ENCODE assay signal across 9 mouse cellular contexts in the genomic region with DNA sequence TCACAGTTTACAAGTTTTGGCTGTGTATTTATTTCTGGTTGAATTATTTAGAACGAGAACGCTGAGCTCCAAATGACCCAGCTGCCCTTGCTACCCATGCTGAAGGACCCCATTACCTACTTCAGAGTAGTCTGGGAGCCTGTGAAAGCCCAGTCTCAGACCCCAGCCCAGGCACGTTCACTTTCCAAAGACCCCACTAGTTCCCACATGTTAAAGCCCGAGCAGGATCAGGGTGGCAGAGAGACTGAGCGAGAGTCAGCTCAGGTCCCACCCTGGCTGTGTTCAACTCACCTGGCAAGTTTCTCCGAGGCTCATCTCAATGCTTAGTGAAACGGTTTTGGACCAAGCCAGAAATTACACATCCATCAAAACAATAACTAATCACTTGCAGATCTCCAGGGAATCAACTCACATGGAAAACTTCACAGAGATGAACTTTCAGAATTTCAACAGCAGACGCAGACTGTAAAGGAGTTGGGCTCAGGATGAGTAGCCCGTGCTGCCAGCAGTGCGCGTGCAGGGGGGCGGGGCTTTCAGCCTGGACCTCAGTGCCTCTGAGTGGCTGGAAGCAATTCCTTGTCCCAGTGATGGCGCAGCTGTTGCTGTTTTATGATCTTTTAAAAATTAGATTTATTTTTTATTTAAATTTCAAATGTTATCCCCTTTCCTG. TPM values are rescaled to one million over a fixed set of nuclear protein-coding genes. Genes with fewer than 3 reads are reported as not detected.
DNase-seq lines count a peak whose midpoint lies in the region; TF ChIP-seq lines count a peak whose summit lies in the region.
"Had no signal": no experiment of that assay in that cellular context is flagged by ENCODE, and none has a peak within 500 bp of the region (broad histone marks: within the 10 kb centered on the region; RNA-seq: fewer than 3 reads in every experiment).

No protein-coding gene starts in this region.

- H3K4me1 ChIP-seq in ES-E14 (ENCODE audit: control insufficient read depth in 2 of 2, insufficient read depth in 2 of 2, low read length in 2 of 2, poor library complexity in 1 of 2) = no peaks in the 10 kb centered on the region
- H3K4me1 ChIP-seq in bone marrow, adult 2 months (ENCODE audit: control insufficient read depth, insufficient read depth, low read length) = no peaks in the 10 kb centered on the region
- H3K4me1 ChIP-seq in forebrain, embryonic 10.5 days = peaks cover 23% of the 10 kb centered on the region
- H3K4me1 ChIP-seq in small intestine, adult 2 months (ENCODE audit: control insufficient read depth, insufficient read depth, insufficient read length, low read length) = no peaks in the 10 kb centered on the region; the same call in none of the 2 replicates

- TF ChIP-seq POLR2A in bone marrow, adult 2 months (IDR thresholded peaks at IDR 0.05; ENCODE audit: borderline replicate concordance, control insufficient read depth, low read depth, low read length) = no peak
- TF ChIP-seq POLR2A in small intestine, adult 2 months (IDR thresholded peaks at IDR 0.05; ENCODE audit: low read depth, low read length) = no peak

- H3K9ac ChIP-seq in ES-E14 (ENCODE audit: insufficient read depth, low read depth, low read length, poor library complexity, severe bottlenecking) = peak overlapping the region; percentile 64

- WGBS in bone marrow, adult 2 months = 4% methylated on average over 13 of the region's 13 CpGs
- WGBS in forebrain, embryonic 10.5 days = 2% methylated on average over 13 of the region's 13 CpGs
- 4% methylated on average over 13 of the region's 13 CpGs for WGBS in small intestine, adult 2 months

- no peaks in the 10 kb centered on the region for H3K27me3 ChIP-seq in forebrain, embryonic 10.5 days (ENCODE audit: poor library complexity, severe bottlenecking)
- no peaks in the 10 kb centered on the region for H3K27me3 ChIP-seq in small intestine, adult 2 months (ENCODE audit: control insufficient read depth, insufficient read depth, low read length)

- intact Hi-C loops in heart, postnatal 10 days (cut with DNase I) = no loop called here

- no peaks in the 10 kb centered on the region for H3K9me3 ChIP-seq in ES-E14 (ENCODE audit: control insufficient read depth, insufficient read depth, low read depth, low read length)
- no peaks in the 10 kb centered on the region for H3K9me3 ChIP-seq in forebrain, embryonic 10.5 days

- TF ChIP-seq CTCF in bone marrow, adult 2 months (IDR thresholded peaks at IDR 0.05; ENCODE audit: control insufficient read depth, insufficient read depth, low read length) = no peak
- TF ChIP-seq CTCF in small intestine, adult 2 months (IDR thresholded peaks at IDR 0.05; ENCODE audit: extremely low read depth, insufficient read length, insufficient replicate concordance, low read depth, low read length) = no peak

- peaks cover 7% of the 10 kb centered on the region; the same call in 1 of the 2 replicates for H3K36me3 ChIP-seq in ES-E14 (ENCODE audit: control insufficient read depth, insufficient read depth, low read length, poor library complexity, severe bottlenecking)
- H3K36me3 ChIP-seq in forebrain, embryonic 10.5 days (replicated peaks) = 0 out of 2 replicates have a peak, but pooled peaks cover 6% of the 10 kb centered on the region
- peaks cover 4% of the 10 kb centered on the region for H3K36me3 ChIP-seq in small intestine, adult 2 months (ENCODE audit: control insufficient read depth, insufficient read depth, low read length)

- peak overlapping the region; percentile 66 to 71 for H3K4me3 ChIP-seq in ES-E14 (ENCODE audit: insufficient read depth in 1 of 2, low read depth in 1 of 2, low read length in 2 of 2, poor library complexity in 1 of 2, severe bottlenecking in 1 of 2)
- peak overlapping the region; percentile 85 for H3K4me3 ChIP-seq in bone marrow, adult 2 months (replicated peaks; ENCODE audit: control insufficient read depth, low read depth, low read length)
- peak overlapping the region; percentile 57 for H3K4me3 ChIP-seq in forebrain, embryonic 10.5 days
- peak overlapping the region; percentile 96 for H3K4me3 ChIP-seq in small intestine, adult 2 months (ENCODE audit: low read depth, low read length)

- H3K27ac ChIP-seq in ES-E14 (ENCODE audit: insufficient read depth, low read depth, low read length, poor library complexity, severe bottlenecking) = no peak overlapping the region
- no peak overlapping the region for H3K27ac ChIP-seq in bone marrow, adult 2 months (ENCODE audit: control insufficient read depth, insufficient read depth, low read depth, low read length, poor library complexity)
- H3K27ac ChIP-seq in forebrain, embryonic 10.5 days = peak overlapping the region; percentile 73
- H3K27ac ChIP-seq in small intestine, adult 2 months (ENCODE audit: insufficient read depth, low read depth, low read length) = peak overlapping the region; percentile 92

- DNase-seq in ES-E14 (ENCODE audit: low read depth, low spot score) = no peak
- peak; percentile 16 for DNase-seq in forebrain, embryonic 10.5 days (ENCODE audit: extremely low spot score, low spot score)
- peak; percentile 77 for DNase-seq in heart, postnatal 10 days
- DNase-seq in kidney, postnatal 10 days = peak; percentile 83
- peak; percentile 64 to 73 for DNase-seq in lung, postnatal 4 days
- DNase-seq in left cerebral cortex, adult 18-20 months (ENCODE audit: low spot score in 2 of 2) = no peak

- in situ Hi-C loops in ES-E14 (cut with MboI; ENCODE audit: low sequenced_read_pairs in 2 of 2, unreplicated experiment in 2 of 2) = no loop called here

TF ChIP-seq in ES-E14, 5 proteins besides CTCF, POLR2A, EP300 and RAD21:
- no peak for TF ChIP-seq ZNF384 (IDR thresholded peaks at IDR 0.05; ENCODE audit: low read depth, low read length)
- no peak for TF ChIP-seq CHD2 (IDR thresholded peaks at IDR 0.05; ENCODE audit: low read depth, low read length)
- TF ChIP-seq MAFK (IDR thresholded peaks at IDR 0.05; ENCODE audit: insufficient read depth, low read depth, low read length) = no peak
- TF ChIP-seq HCFC1 (IDR thresholded peaks at IDR 0.05; ENCODE audit: borderline replicate concordance, insufficient read depth, low read length) = no peak
- no peak for TF ChIP-seq ZC3H11A (IDR thresholded peaks at IDR 0.05; ENCODE audit: borderline replicate concordance, low read depth, low read length)

RNA-seq across cellular contexts. Expression of gene Akr1b10, which starts 0.8 kb away (rescaled TPM):
- 16.2 and 22.1 TPM in 2 replicates for total RNA-seq in ES-E14 (2012; rRNA removed)
- polyA plus RNA-seq in bone marrow, adult 2 months (2011; ENCODE audit: insufficient read depth, insufficient read length, low replicate concordance, missing spikeins) = 10.4 and 15.7 TPM in 2 replicates
- polyA plus RNA-seq in forebrain, embryonic 10.5 days (2016; fragmentation: Nextera tagmentation; extraction: Ambion mirVana) = 11.0 and 11.9 TPM in 2 replicates
- total RNA-seq in heart, postnatal 10 days (2021) = 10 to 100 TPM; 61.2 to 68.5 TPM
- polyA plus RNA-seq in small intestine, adult 2 months (2012; rRNA removed) = 5.8 and 6.7 TPM in 2 replicates
- total RNA-seq in left cerebral cortex, adult 18-20 months (2021) = 10 to 100 TPM; 20.0 to 24.9 TPM

RNA-seq across cellular contexts. Expression of gene Akr1b7, which starts 27.3 kb away (rescaled TPM):
- 0.53 TPM in 1 of 2 replicates, not detected in the other for total RNA-seq in ES-E14 (2012; rRNA removed)
- polyA plus RNA-seq in bone marrow, adult 2 months (2011; ENCODE audit: insufficient read depth, insufficient read length, low replicate concordance, missing spikeins) = 2.4 TPM in 1 of 2 replicates, not detected in the other
- 0.11 TPM in 1 of 2 replicates, not detected in the other for polyA plus RNA-seq in forebrain, embryonic 10.5 days (2016; fragmentation: Nextera tagmentation; extraction: Ambion mirVana)
- total RNA-seq in heart, postnatal 10 days (2021) = not detected
- polyA plus RNA-seq in small intestine, adult 2 months (2012; rRNA removed) = 14.6 and 30.1 TPM in 2 replicates
- not detected for total RNA-seq in left cerebral cortex, adult 18-20 months (2021)
- total RNA-seq: layer of hippocampus, postnatal 10 days had no signal

RNA-seq across cellular contexts. Expression of gene Akr1b8, which starts 30.9 kb away (rescaled TPM):
- total RNA-seq in ES-E14 (2012; rRNA removed) = 12.3 and 25.1 TPM in 2 replicates
- polyA plus RNA-seq in bone marrow, adult 2 months (2011; ENCODE audit: insufficient read depth, insufficient read length, low replicate concordance, missing spikeins) = 2.1 and 3.1 TPM in 2 replicates
- polyA plus RNA-seq in forebrain, embryonic 10.5 days (2016; fragmentation: Nextera tagmentation; extraction: Ambion mirVana) = 12.8 and 14.2 TPM in 2 replicates
- 1 to 10 TPM; 7.3 to 7.6 TPM for total RNA-seq in heart, postnatal 10 days (2021)
- 2.0 and 23.5 TPM in 2 replicates for polyA plus RNA-seq in small intestine, adult 2 months (2012; rRNA removed)
- total RNA-seq in left cerebral cortex, adult 18-20 months (2021) = under 1 TPM; 0.44 to 0.98 TPM

Comparison
In these comparisons a context has a peak if more than half of its experiments do, and no peak if none do; other contexts are left out.
1. DNase-seq: peak in forebrain, embryonic 10.5 days (single experiment), heart, postnatal 10 days (2 of 2), kidney, postnatal 10 days (single experiment) and lung, postnatal 4 days (2 of 2); none in ES-E14 (single experiment) and left cerebral cortex, adult 18-20 months (0 of 2).
2. H3K27ac ChIP-seq: peak in forebrain, embryonic 10.5 days (single experiment) and small intestine, adult 2 months (single experiment); none in ES-E14 (single experiment) and bone marrow, adult 2 months (single experiment).
3. Peak in every context shown above with its lines, with median percentiles within 50 percentile points of each other: H3K4me3 ChIP-seq.